Mouse (Mus musculus): ENCODE data around the gene Evx2. TPM values are rescaled to one million over a fixed set of nuclear protein-coding genes. Genes with fewer than 3 reads are reported as not detected.
A peak's percentile ranks its signal among the peaks of the same experiment; 100 is the strongest.

Evx2 gene
- polyA plus RNA-seq, 1 experiment from 2014 or later, result 0.62 TPM

- H3K9me3 ChIP-seq, result no peaks in the 10 kb centered on the region
- peak overlapping the region; percentile 44 for H3K27ac ChIP-seq
- WGBS, result under 1% methylated on average over 20 of the region's 47 CpGs
- peak; percentile 58 for ATAC-seq
- peak overlapping the region; percentile 39 for H3K4me3 ChIP-seq (replicated peaks)
- no peaks in the 10 kb centered on the region for H3K36me3 ChIP-seq
- H3K9ac ChIP-seq (replicated peaks), result peak overlapping the region; percentile 39; the same call in 1 of the 2 replicates
- H3K4me1 ChIP-seq (replicated peaks), result peaks cover 10% of the 10 kb centered on the region
- peak overlapping the region; percentile 51 for H3K4me2 ChIP-seq (replicated peaks)
- peaks cover 86% of the 10 kb centered on the region for H3K27me3 ChIP-seq
These were observed 4.0 kb downstream of the Evx2 start for GRCm38 (mm10) chr2:74655420-74655781.

GRCm38 (mm10) chr2:74654743-74655419 is 4.5 kb downstream of the Evx2 start:
- peak overlapping the region; percentile 51; the same call in 1 of the 2 replicates for H3K4me2 ChIP-seq (replicated peaks)
- peaks cover 10% of the 10 kb centered on the region for H3K4me1 ChIP-seq (replicated peaks)
- peak overlapping the region; percentile 39 for H3K4me3 ChIP-seq (replicated peaks)
- H3K9me3 ChIP-seq, result no peaks in the 10 kb centered on the region
- WGBS, result 6% methylated on average over 20 of the region's 20 CpGs
- no peak overlapping the region for H3K9ac ChIP-seq (replicated peaks)
- peaks cover 86% of the 10 kb centered on the region for H3K27me3 ChIP-seq
- no peaks in the 10 kb centered on the region for H3K36me3 ChIP-seq
- no peak overlapping the region for H3K27ac ChIP-seq
- ATAC-seq, result peak; percentile 17; the same call in 1 of the 2 replicates

- no peak overlapping the region for H3K4me3 ChIP-seq (replicated peaks)
- H3K36me3 ChIP-seq, result no peaks in the 10 kb centered on the region
- WGBS, result 9% methylated on average over 17 of the region's 17 CpGs
- peaks cover 10% of the 10 kb centered on the region for H3K4me1 ChIP-seq (replicated peaks)
- H3K27ac ChIP-seq, result no peak overlapping the region
- no peaks in the 10 kb centered on the region for H3K9me3 ChIP-seq
- no peak overlapping the region for H3K9ac ChIP-seq (replicated peaks)
- H3K4me2 ChIP-seq (replicated peaks), result no peak overlapping the region
- H3K27me3 ChIP-seq, result peaks cover 87% of the 10 kb centered on the region
- ATAC-seq, result no peak
These were observed 5.4 kb downstream of the Evx2 start for GRCm38 (mm10) chr2:74653781-74654535.

GRCm38 (mm10) chr2:74652996-74653340 is 6.4 kb downstream of the Evx2 start:
- ATAC-seq, result no peak
- no peak overlapping the region for H3K4me2 ChIP-seq (replicated peaks)
- H3K9ac ChIP-seq (replicated peaks), result no peak overlapping the region
- WGBS, result 32% methylated on average over 2 of the region's 2 CpGs
- H3K27me3 ChIP-seq, result peaks cover 87% of the 10 kb centered on the region
- no peak overlapping the region for H3K27ac ChIP-seq
- H3K9me3 ChIP-seq, result no peaks in the 10 kb centered on the region
- H3K4me3 ChIP-seq (replicated peaks), result no peak overlapping the region
- H3K4me1 ChIP-seq (replicated peaks), result peaks cover 10% of the 10 kb centered on the region
- no peaks in the 10 kb centered on the region for H3K36me3 ChIP-seq

- no peak overlapping the region for H3K4me3 ChIP-seq (replicated peaks)
- H3K36me3 ChIP-seq, result no peaks in the 10 kb centered on the region
- no peak overlapping the region for H3K27ac ChIP-seq
- no peaks in the 10 kb centered on the region for H3K9me3 ChIP-seq
- 15% methylated on average over 7 of the region's 7 CpGs for WGBS
- peaks cover 95% of the 10 kb centered on the region for H3K27me3 ChIP-seq
- no peak overlapping the region for H3K4me2 ChIP-seq (replicated peaks)
- H3K9ac ChIP-seq (replicated peaks), result no peak overlapping the region
- no peak for ATAC-seq
- H3K4me1 ChIP-seq (replicated peaks), result no peaks in the 10 kb centered on the region
These were observed 12.1 kb downstream of the Evx2 start for GRCm38 (mm10) chr2:74647082-74647864.

GRCm38 (mm10) chr2:74645631-74646030 is 13.7 kb downstream of the Evx2 start:
- Histone ChIP-seq H3K4me3 (replicated peaks) (no peak overlapping the region), H3K4me1 (replicated peaks) (no peaks in the 10 kb centered on the region), H3K27me3 (peaks cover 88% of the 10 kb centered on the region), H3K27ac (no peak overlapping the region), H3K4me2 (replicated peaks) (no peak overlapping the region), H3K9ac (replicated peaks) (no peak overlapping the region), H3K36me3 (no peaks in the 10 kb centered on the region), H3K9me3 (no peaks in the 10 kb centered on the region)
- no peak for ATAC-seq
- 78% methylated on average over 3 of the region's 3 CpGs for WGBS

GRCm38 (mm10) chr2:74642431-74642830 is 16.9 kb downstream of the Evx2 start:
- peaks cover 60% of the 10 kb centered on the region for H3K27me3 ChIP-seq
- no peaks in the 10 kb centered on the region for H3K4me1 ChIP-seq (replicated peaks)
- no peak overlapping the region for H3K27ac ChIP-seq

GRCm38 (mm10) chr2:74635412-74635811 is 23.9 kb downstream of the Evx2 start:
- ATAC-seq, result no peak
- Histone ChIP-seq H3K27ac (no peak overlapping the region), H3K4me1 (replicated peaks) (no peaks in the 10 kb centered on the region), H3K4me3 (replicated peaks) (no peak overlapping the region), H3K4me2 (replicated peaks) (no peak overlapping the region), H3K27me3 (peaks cover 2% of the 10 kb centered on the region; the same call in 1 of the 2 replicates), H3K9ac (replicated peaks) (no peak overlapping the region), H3K36me3 (no peaks in the 10 kb centered on the region), H3K9me3 (no peaks in the 10 kb centered on the region)
- WGBS, result 68% methylated on average over 4 of the region's 4 CpGs

More at GRCm38 (mm10) chr2:74642431-74642830, 16.9 kb downstream of the Evx2 start:
- 68% methylated on average over 5 of the region's 5 CpGs for WGBS
- H3K36me3 ChIP-seq, result no peaks in the 10 kb centered on the region
- no peak overlapping the region for H3K9ac ChIP-seq (replicated peaks)
- H3K4me3 ChIP-seq (replicated peaks), result no peak overlapping the region
- H3K9me3 ChIP-seq, result no peaks in the 10 kb centered on the region
- H3K4me2 ChIP-seq (replicated peaks), result no peak overlapping the region
- ATAC-seq, result no peak

GRCm38 (mm10) chr2:74620368-74620767 is 39.0 kb downstream of the Evx2 start:
- no peaks in the 10 kb centered on the region; the same call in 1 of the 2 replicates for H3K27me3 ChIP-seq
- no peak overlapping the region for H3K4me3 ChIP-seq (replicated peaks)
- ATAC-seq, result no peak
- no peaks in the 10 kb centered on the region for H3K4me1 ChIP-seq (replicated peaks)
- WGBS, result 90% methylated on average over 10 of the region's 10 CpGs
- H3K9me3 ChIP-seq, result no peaks in the 10 kb centered on the region
- no peak overlapping the region for H3K4me2 ChIP-seq (replicated peaks)
- H3K36me3 ChIP-seq, result no peaks in the 10 kb centered on the region
- H3K27ac ChIP-seq, result no peak overlapping the region
- no peak overlapping the region for H3K9ac ChIP-seq (replicated peaks)

GRCm38 (mm10) chr2:74619676-74620246 is 39.6 kb downstream of the Evx2 start:
- ATAC-seq, result no peak
- Histone ChIP-seq H3K9ac (replicated peaks) (no peak overlapping the region), H3K27ac (no peak overlapping the region), H3K9me3 (no peaks in the 10 kb centered on the region), H3K4me1 (replicated peaks) (no peaks in the 10 kb centered on the region), H3K4me2 (replicated peaks) (no peak overlapping the region), H3K36me3 (no peaks in the 10 kb centered on the region), H3K27me3 (no peaks in the 10 kb centered on the region; the same call in 1 of the 2 replicates), H3K4me3 (replicated peaks) (no peak overlapping the region)
- WGBS, result 94% methylated on average over 3 of the region's 3 CpGs

GRCm38 (mm10) chr2:74617706-74618105 is 41.7 kb downstream of the Evx2 start:
- Histone ChIP-seq H3K4me1 (replicated peaks) (no peaks in the 10 kb centered on the region), H3K36me3 (no peaks in the 10 kb centered on the region), H3K4me2 (replicated peaks) (no peak overlapping the region), H3K9me3 (no peaks in the 10 kb centered on the region), H3K9ac (replicated peaks) (no peak overlapping the region), H3K4me3 (replicated peaks) (no peak overlapping the region), H3K27ac (no peak overlapping the region), H3K27me3 (no peaks in the 10 kb centered on the region; the same call in 1 of the 2 replicates)
- no peak for ATAC-seq
- 87% methylated on average over 9 of the region's 9 CpGs for WGBS

- no peak overlapping the region for H3K4me3 ChIP-seq (replicated peaks)
- H3K36me3 ChIP-seq, result no peaks in the 10 kb centered on the region
- H3K9me3 ChIP-seq, result no peaks in the 10 kb centered on the region
- H3K9ac ChIP-seq (replicated peaks), result no peak overlapping the region
- ATAC-seq, result no peak
- H3K4me2 ChIP-seq (replicated peaks), result no peak overlapping the region
- H3K27me3 ChIP-seq, result no peaks in the 10 kb centered on the region
- H3K4me1 ChIP-seq (replicated peaks), result no peaks in the 10 kb centered on the region
- 89% methylated on average over 4 of the region's 4 CpGs for WGBS
- no peak overlapping the region for H3K27ac ChIP-seq
These were observed 48.0 kb downstream of the Evx2 start for GRCm38 (mm10) chr2:74611406-74611805.
